Mouse (Mus musculus) myocyte (in vitro differentiated cells): ENCODE results near the gene Fdx1.

Experiments used
- CEBPB ChIP-seq: IDR thresholded peaks from 2 replicates; pipeline ENCODE4 v1.6.1; 2011; ENCODE audit warnings: mild to moderate bottlenecking, moderate library complexity; ENCODE audit not compliant: poor library complexity, insufficient read depth, severe bottlenecking
- E2F4 ChIP-seq: IDR thresholded peaks from one replicate; pipeline ENCODE4 v1.6.1; 2011; ENCODE audit warnings: mild to moderate bottlenecking, control low read depth, moderate library complexity; ENCODE audit not compliant: insufficient read depth
- MAX ChIP-seq: IDR thresholded peaks from one replicate; pipeline ENCODE4 v1.6.1; 2011; ENCODE audit warnings: low read depth, mild to moderate bottlenecking, control low read depth
- MYOD1 ChIP-seq, 3 experiments: IDR thresholded peaks; one replicate each; pipeline ENCODE4 v1.6.1; 2011; ENCODE audit warnings: control low read depth in 2 of 3, low read depth in 2 of 3, mild to moderate bottlenecking in 2 of 3, moderate library complexity in 1 of 3; ENCODE audit not compliant: insufficient read length in 2 of 3, control insufficient read depth in 1 of 3
- MYOG ChIP-seq, 3 experiments: IDR thresholded peaks; one replicate each; pipeline ENCODE4 v1.6.1; 2011; ENCODE audit warnings: control low read depth in 2 of 3, low read depth in 2 of 3, mild to moderate bottlenecking in 2 of 3; ENCODE audit not compliant: insufficient read length in 2 of 3, control insufficient read depth in 1 of 3, insufficient read depth in 1 of 3
- POLR2A ChIP-seq: IDR thresholded peaks from one replicate; pipeline ENCODE4 v1.6.1; 2011; ENCODE audit warnings: low read depth, mild to moderate bottlenecking, control low read depth, moderate library complexity; ENCODE audit not compliant: insufficient read length
- POLR2AphosphoS2 ChIP-seq: IDR thresholded peaks from one replicate; pipeline ENCODE4 v1.6.1; 2011; ENCODE audit warnings: low read depth, control low read depth; ENCODE audit not compliant: insufficient read length
- REST ChIP-seq: IDR thresholded peaks from one replicate; pipeline ENCODE4 v1.6.1; 2011; ENCODE audit warnings: mild to moderate bottlenecking, control low read depth, moderate library complexity; ENCODE audit not compliant: insufficient read depth, insufficient read length
- SRF ChIP-seq: IDR thresholded peaks from one replicate; pipeline ENCODE4 v1.6.1; 2011; ENCODE audit warnings: low read depth; ENCODE audit not compliant: control insufficient read depth, insufficient read length
- TCF12 ChIP-seq: IDR thresholded peaks from one replicate; pipeline ENCODE4 v1.6.1; 2011; ENCODE audit warnings: mild to moderate bottlenecking, control low read depth; ENCODE audit not compliant: poor library complexity, insufficient read depth, severe bottlenecking
- USF1 ChIP-seq: IDR thresholded peaks from one replicate; pipeline ENCODE4 v1.6.1; 2011; ENCODE audit warnings: low read depth, mild to moderate bottlenecking, control low read depth, moderate library complexity

- TF ChIP-seq POLR2AphosphoS2 (no peak), POLR2A (no peak), REST (no peak), CEBPB (no peak), MYOG (IDR thresholded peaks at IDR 0.05; ENCODE audit: control insufficient read depth in 1 of 3, insufficient read depth in 1 of 3, insufficient read length in 2 of 3, low read depth in 2 of 3) (no peak), MAX (no peak), USF1 (no peak), E2F4 (no peak), MYOD1 (IDR thresholded peaks at IDR 0.05; ENCODE audit: control insufficient read depth in 1 of 3, insufficient read length in 2 of 3, low read depth in 2 of 3) (no peak), TCF12 (no peak), SRF (no peak)
Measured at GRCm38 (mm10) chr9:51994636-51995260, 31.4 kb upstream of the Fdx1 start.
